Mouse (Mus musculus) lung, embryonic 16.5 days (tissue): Measurements from ENCODE around the gene Neo1. TPM values are rescaled to one million over a fixed set of nuclear protein-coding genes. Genes with fewer than 3 reads are reported as not detected.

Experiments
- ATAC-seq: fragments of 200-750 bp; cut with Nextera tagmentation; 2 replicates; pipeline ENCODE4 v1.8.0; 2017; ENCODE audit warnings: low read depth, mild to moderate bottlenecking, moderate library complexity
- H3K27ac ChIP-seq: fragments of 300-500 bp; sonication (generic); 2 replicates; pipeline ENCODE4 v1.5.1; 2014; ENCODE audit warnings: mild to moderate bottlenecking, control low read depth, low read length
- H3K27me3 ChIP-seq: fragments of 300-500 bp; sonication (generic); 2 replicates; pipeline ENCODE4 v1.6.1; 2014; ENCODE audit warnings: low read depth, low read length, mixed read lengths; ENCODE audit not compliant: control insufficient read depth, insufficient read depth
- H3K36me3 ChIP-seq: fragments of 300-500 bp; sonication (generic); 2 replicates; pipeline ENCODE4 v1.6.1; 2014; ENCODE audit warnings: low read length; ENCODE audit not compliant: control insufficient read depth, insufficient read depth
- H3K4me1 ChIP-seq: fragments of 300-500 bp; sonication (generic); replicated peaks from 2 replicates; pipeline ENCODE4 v1.6.1; 2014; ENCODE audit warnings: low read length, mixed read lengths; ENCODE audit not compliant: control insufficient read depth, insufficient read depth
- H3K4me2 ChIP-seq: fragments of 300-500 bp; sonication (generic); 2 replicates; pipeline ENCODE4 v1.6.1; 2014; ENCODE audit warnings: low read depth, low read length, control low read depth
- H3K4me3 ChIP-seq: fragments of 300-500 bp; sonication (generic); 2 replicates; pipeline ENCODE4 v1.5.1; 2014; ENCODE audit warnings: mild to moderate bottlenecking, low read length, control low read depth
- H3K9ac ChIP-seq: fragments of 300-500 bp; sonication (generic); 2 replicates; pipeline ENCODE4 v1.6.1; 2014; ENCODE audit warnings: low read length, control low read depth
- H3K9me3 ChIP-seq: fragments of 300-500 bp; sonication (generic); 2 replicates; pipeline ENCODE4 v1.6.1; 2016; ENCODE audit warnings: low read length; ENCODE audit not compliant: control insufficient read depth
- WGBS: fragments of 180-500 bp; shearing (Covaris S2); extraction: QIAGEN DNeasy Blood & Tissue Kit; methylation state at CpG from one replicate; pipeline ENCODE4 v1.1.7; 2014; 5-methylcytosine and 5-hydroxymethylcytosine counted together
- polyA plus RNA-seq: library from polyadenylated mRNA; unstranded; fragments of >200 nt; fragmentation: Nextera tagmentation; extraction: Ambion mirVana; gene quantifications from 2 replicates; pipeline ENCODE4 v1.2.1, GENCODE M21; 2015

Neo1 gene
- polyA plus RNA-seq, 1 experiment from 2014 or later, result 38.9 TPM

- H3K27ac ChIP-seq, result no peak overlapping the region
- no peaks in the 10 kb centered on the region for H3K9me3 ChIP-seq
- no peak overlapping the region for H3K4me2 ChIP-seq
- no peak overlapping the region for H3K4me3 ChIP-seq
- H3K9ac ChIP-seq, result no peak overlapping the region
- H3K27me3 ChIP-seq, result no peaks in the 10 kb centered on the region
- H3K36me3 ChIP-seq, result no peaks in the 10 kb centered on the region; the same call in 1 of the 2 replicates
- 49% methylated on average over 2 of the region's 2 CpGs for WGBS
- ATAC-seq, result no peak
- H3K4me1 ChIP-seq, result no peaks in the 10 kb centered on the region
Observed at GRCm38 (mm10) chr9:58934776-58935175, 101.5 kb downstream of the Neo1 start.

GRCm38 (mm10) chr9:58928103-58928502 lies 108.1 kb downstream of the Neo1 start:
- Histone ChIP-seq H3K36me3 (0 out of 2 replicates have a peak, but pooled peaks cover 3% of the 10 kb centered on the region), H3K4me1 (no peaks in the 10 kb centered on the region), H3K4me3 (no peak overlapping the region), H3K4me2 (no peak overlapping the region), H3K9me3 (no peaks in the 10 kb centered on the region), H3K27me3 (no peaks in the 10 kb centered on the region), H3K27ac (no peak overlapping the region), H3K9ac (no peak overlapping the region)
- ATAC-seq, result no peak
- WGBS, result 31% methylated on average over 1 of the region's 1 CpGs

GRCm38 (mm10) chr9:58902869-58903585 lies 133.2 kb downstream of the Neo1 start:
- WGBS, result 65% methylated on average over 6 of the region's 6 CpGs

GRCm38 (mm10) chr9:58899602-58900001 lies 136.6 kb downstream of the Neo1 start:
- Histone ChIP-seq H3K27ac (no peak overlapping the region), H3K4me1 (no peaks in the 10 kb centered on the region), H3K4me3 (no peak overlapping the region), H3K36me3 (peaks cover 11% of the 10 kb centered on the region; the same call in 1 of the 2 replicates), H3K9me3 (no peaks in the 10 kb centered on the region), H3K4me2 (no peak overlapping the region), H3K9ac (no peak overlapping the region), H3K27me3 (no peaks in the 10 kb centered on the region)
- no peak for ATAC-seq

More at GRCm38 (mm10) chr9:58902869-58903585, 133.2 kb downstream of the Neo1 start:
- Histone ChIP-seq H3K9ac (no peak overlapping the region), H3K4me3 (no peak overlapping the region), H3K36me3 (peaks cover 13% of the 10 kb centered on the region), H3K4me2 (no peak overlapping the region), H3K27me3 (no peaks in the 10 kb centered on the region), H3K9me3 (no peaks in the 10 kb centered on the region), H3K4me1 (no peaks in the 10 kb centered on the region), H3K27ac (no peak overlapping the region)
- ATAC-seq, result no peak

GRCm38 (mm10) chr9:58891840-58892640 lies 144.2 kb downstream of the Neo1 start:
- Histone ChIP-seq H3K36me3 (peaks cover 19% of the 10 kb centered on the region), H3K27ac (no peak overlapping the region), H3K4me2 (no peak overlapping the region), H3K27me3 (no peaks in the 10 kb centered on the region), H3K9ac (no peak overlapping the region), H3K4me1 (no peaks in the 10 kb centered on the region), H3K9me3 (no peaks in the 10 kb centered on the region), H3K4me3 (no peak overlapping the region)
- WGBS, result 86% methylated on average over 6 of the region's 6 CpGs
- ATAC-seq, result no peak

- no peaks in the 10 kb centered on the region for H3K27me3 ChIP-seq
- H3K4me1 ChIP-seq, result no peaks in the 10 kb centered on the region
- no peaks in the 10 kb centered on the region for H3K9me3 ChIP-seq
- no peak overlapping the region for H3K9ac ChIP-seq
- no peak overlapping the region for H3K4me2 ChIP-seq
- H3K4me3 ChIP-seq, result no peak overlapping the region
- 91% methylated on average over 8 of the region's 8 CpGs for WGBS
- peaks cover 19% of the 10 kb centered on the region for H3K36me3 ChIP-seq
- H3K27ac ChIP-seq, result no peak overlapping the region
- ATAC-seq, result no peak
Observed at GRCm38 (mm10) chr9:58890893-58891292, 145.3 kb downstream of the Neo1 start.

- H3K27ac ChIP-seq, result no peak overlapping the region
Observed at GRCm38 (mm10) chr9:58889782-58890448, 146.3 kb downstream of the Neo1 start.

GRCm38 (mm10) chr9:58882686-58883085 lies 153.6 kb downstream of the Neo1 start:
- H3K4me3 ChIP-seq, result no peak overlapping the region
- H3K4me2 ChIP-seq, result no peak overlapping the region
- H3K27me3 ChIP-seq, result no peaks in the 10 kb centered on the region
- no peak overlapping the region for H3K9ac ChIP-seq
- H3K4me1 ChIP-seq, result no peaks in the 10 kb centered on the region
- WGBS, result 73% methylated on average over 1 of the region's 1 CpGs
- peaks cover 20% of the 10 kb centered on the region for H3K36me3 ChIP-seq
- ATAC-seq, result no peak
- no peaks in the 10 kb centered on the region for H3K9me3 ChIP-seq
- H3K27ac ChIP-seq, result no peak overlapping the region

More at GRCm38 (mm10) chr9:58889782-58890448, 146.3 kb downstream of the Neo1 start:
- Histone ChIP-seq H3K9me3 (no peaks in the 10 kb centered on the region), H3K36me3 (peaks cover 19% of the 10 kb centered on the region), H3K27me3 (no peaks in the 10 kb centered on the region), H3K4me2 (no peak overlapping the region), H3K4me3 (no peak overlapping the region), H3K9ac (no peak overlapping the region), H3K4me1 (no peaks in the 10 kb centered on the region)
- no peak for ATAC-seq
- 82% methylated on average over 12 of the region's 12 CpGs for WGBS

GRCm38 (mm10) chr9:58879836-58880235 lies 156.4 kb downstream of the Neo1 start:
- ATAC-seq, result no peak
- Histone ChIP-seq H3K27me3 (no peaks in the 10 kb centered on the region), H3K9ac (no peak overlapping the region), H3K4me3 (no peak overlapping the region), H3K4me2 (no peak overlapping the region), H3K9me3 (no peaks in the 10 kb centered on the region), H3K36me3 (peaks cover 25% of the 10 kb centered on the region), H3K27ac (no peak overlapping the region), H3K4me1 (no peaks in the 10 kb centered on the region)
- 74% methylated on average over 1 of the region's 1 CpGs for WGBS
